Mouse (Mus musculus) kidney, embryonic 16.5 days (tissue): ENCODE measurements at regions not wholly inside any gene's neighbourhood (a gene's known extent, or its start where the extent isn't known, plus 50 kb on each side); places are given as distances from the start of the nearest gene placed in this dataset.

Experiments used
- ATAC-seq: fragments of 200-750 bp; cut with Nextera tagmentation; 2 replicates; pipeline ENCODE4 v1.8.0; 2017; ENCODE audit warnings: moderate TSS enrichment; ENCODE audit not compliant: low FRiP score, low TSS enrichment
- H3K27ac ChIP-seq: fragments of 300-500 bp; sonication (generic); 2 replicates; pipeline ENCODE4 v1.5.1; 2014; ENCODE audit warnings: low read length
- H3K27me3 ChIP-seq: fragments of 300-500 bp; sonication (generic); 2 replicates; pipeline ENCODE4 v1.6.1; 2014; ENCODE audit warnings: low read length, control low read depth, mixed read lengths; ENCODE audit not compliant: insufficient read depth
- H3K36me3 ChIP-seq: fragments of 300-500 bp; sonication (generic); 2 replicates; pipeline ENCODE4 v1.6.1; 2014; ENCODE audit warnings: low read length, control low read depth, mixed read lengths; ENCODE audit not compliant: insufficient read depth
- H3K4me1 ChIP-seq: fragments of 300-500 bp; sonication (generic); 2 replicates; pipeline ENCODE4 v1.6.1; 2014; ENCODE audit warnings: low read length, control low read depth, mixed read lengths; ENCODE audit not compliant: insufficient read depth
- H3K4me2 ChIP-seq: fragments of 300-500 bp; sonication (generic); replicated peaks from 2 replicates; pipeline ENCODE4 v1.6.1; 2014; ENCODE audit warnings: low read depth, low read length
- H3K4me3 ChIP-seq: fragments of 300-500 bp; sonication (generic); 2 replicates; pipeline ENCODE4 v1.5.1; 2014; ENCODE audit warnings: mild to moderate bottlenecking, low read length
- H3K9ac ChIP-seq: fragments of 300-500 bp; sonication (generic); replicated peaks from 2 replicates; pipeline ENCODE4 v1.6.1; 2014; ENCODE audit warnings: low read length
- H3K9me3 ChIP-seq: fragments of 300-500 bp; sonication (generic); 2 replicates; pipeline ENCODE4 v1.6.1; 2016; ENCODE audit warnings: low read length, control low read depth
- WGBS: fragments of 180-500 bp; shearing (Covaris S2); extraction: QIAGEN DNeasy Blood & Tissue Kit; methylation state at CpG from one replicate; pipeline ENCODE4 v1.1.7; 2014; 5-methylcytosine and 5-hydroxymethylcytosine counted together

GRCm38 (mm10) chr8:48915275-48915674 is 71.5 kb upstream of the Tenm3 start:
- Histone ChIP-seq H3K27me3 (no peaks in the 10 kb centered on the region), H3K4me1 (no peaks in the 10 kb centered on the region), H3K4me2 (no peak overlapping the region), H3K4me3 (no peak overlapping the region), H3K9ac (no peak overlapping the region), H3K27ac (no peak overlapping the region), H3K9me3 (no peaks in the 10 kb centered on the region), H3K36me3 (no peaks in the 10 kb centered on the region)
- ATAC-seq = no peak
- 66% methylated on average over 3 of the region's 3 CpGs for WGBS

- no peak overlapping the region for H3K27ac ChIP-seq
- WGBS = 74% methylated on average over 4 of the region's 4 CpGs
- H3K9me3 ChIP-seq = no peaks in the 10 kb centered on the region
- no peak for ATAC-seq
- no peak overlapping the region for H3K4me2 ChIP-seq
- no peak overlapping the region for H3K9ac ChIP-seq
- no peaks in the 10 kb centered on the region for H3K27me3 ChIP-seq
- H3K4me1 ChIP-seq = no peaks in the 10 kb centered on the region
- no peak overlapping the region for H3K4me3 ChIP-seq
- no peaks in the 10 kb centered on the region for H3K36me3 ChIP-seq
These were observed 69.1 kb upstream of the Tenm3 start for GRCm38 (mm10) chr8:48912842-48913241.

GRCm38 (mm10) chr8:48901668-48902406 is 58.1 kb upstream of the Tenm3 start:
- Histone ChIP-seq H3K4me3 (no peak overlapping the region), H3K27ac (no peak overlapping the region), H3K27me3 (no peaks in the 10 kb centered on the region), H3K4me1 (peaks cover 5% of the 10 kb centered on the region; the same call in 1 of the 2 replicates), H3K36me3 (no peaks in the 10 kb centered on the region), H3K4me2 (no peak overlapping the region), H3K9ac (no peak overlapping the region), H3K9me3 (no peaks in the 10 kb centered on the region)
- ATAC-seq = no peak
- WGBS = 93% methylated on average over 6 of the region's 6 CpGs

- WGBS = 96% methylated on average over 2 of the region's 2 CpGs
- no peak overlapping the region for H3K27ac ChIP-seq
These were observed 52.9 kb upstream of the Tenm3 start for GRCm38 (mm10) chr8:48896687-48897086.

GRCm38 (mm10) chr8:48896251-48896650 is 52.5 kb upstream of the Tenm3 start:
- Histone ChIP-seq H3K36me3 (no peaks in the 10 kb centered on the region), H3K4me1 (no peaks in the 10 kb centered on the region), H3K9ac (no peak overlapping the region), H3K27ac (no peak overlapping the region), H3K27me3 (no peaks in the 10 kb centered on the region), H3K9me3 (no peaks in the 10 kb centered on the region), H3K4me2 (no peak overlapping the region), H3K4me3 (no peak overlapping the region)
- no peak for ATAC-seq
- 71% methylated on average over 7 of the region's 7 CpGs for WGBS

More at GRCm38 (mm10) chr8:48896687-48897086, 52.9 kb upstream of the Tenm3 start:
- no peaks in the 10 kb centered on the region for H3K4me1 ChIP-seq
- H3K9me3 ChIP-seq = no peaks in the 10 kb centered on the region
- H3K36me3 ChIP-seq = no peaks in the 10 kb centered on the region
- no peak overlapping the region for H3K4me3 ChIP-seq
- H3K4me2 ChIP-seq = no peak overlapping the region
- no peak for ATAC-seq
- no peak overlapping the region for H3K9ac ChIP-seq
- H3K27me3 ChIP-seq = no peaks in the 10 kb centered on the region

GRCm38 (mm10) chr8:48895586-48895985 is 51.8 kb upstream of the Tenm3 start:
- Histone ChIP-seq H3K4me3 (no peak overlapping the region), H3K4me1 (no peaks in the 10 kb centered on the region), H3K36me3 (no peaks in the 10 kb centered on the region), H3K9me3 (no peaks in the 10 kb centered on the region), H3K4me2 (no peak overlapping the region), H3K27ac (no peak overlapping the region), H3K27me3 (no peaks in the 10 kb centered on the region), H3K9ac (no peak overlapping the region)
- WGBS = 46% methylated on average over 8 of the region's 8 CpGs
- ATAC-seq = no peak
